Mouse (Mus musculus): ENCODE data around the gene Stub1.
A peak's percentile ranks its signal among the peaks of the same experiment; 100 is the strongest.

Gene Stub1

GRCm38 (mm10) chr17:25791320-25791842 lies 41.8 kb downstream of the Stub1 start:
- DNase-seq (ENCODE audit: low read depth, low spot score), result no peak

GRCm38 (mm10) chr17:25786781-25787504 lies 46.3 kb downstream of the Stub1 start:
- no peak for DNase-seq (ENCODE audit: low read depth, low spot score)

- no peak for DNase-seq (ENCODE audit: low read depth, low spot score)
Measured at GRCm38 (mm10) chr17:25786280-25786679, 46.9 kb downstream of the Stub1 start, which contains the start of gene Ccdc78. TSS of gene Ccdc78 (plus strand) at chr17:25786580.

- peak; percentile 95 for DNase-seq (ENCODE audit: low read depth, low spot score)
Measured at GRCm38 (mm10) chr17:25785281-25785745, 47.9 kb downstream of the Stub1 start, which contains the start of gene Haghl. TSS of gene Haghl (minus strand) at chr17:25785673.

- no peak for DNase-seq (ENCODE audit: low read depth, low spot score)
Measured at GRCm38 (mm10) chr17:25783861-25784574, 49.2 kb downstream of the Stub1 start.

GRCm38 (mm10) chr17:25783086-25783485 lies 50.1 kb downstream of the Stub1 start:
- DNase-seq (ENCODE audit: low read depth, low spot score), result no peak

- no peak for DNase-seq (ENCODE audit: low read depth, low spot score)
Measured at GRCm38 (mm10) chr17:25781339-25781738, 51.9 kb downstream of the Stub1 start.

All from R1 (cell line).